ENCODE assay signal across 10 mouse cellular contexts in the genomic region with DNA sequence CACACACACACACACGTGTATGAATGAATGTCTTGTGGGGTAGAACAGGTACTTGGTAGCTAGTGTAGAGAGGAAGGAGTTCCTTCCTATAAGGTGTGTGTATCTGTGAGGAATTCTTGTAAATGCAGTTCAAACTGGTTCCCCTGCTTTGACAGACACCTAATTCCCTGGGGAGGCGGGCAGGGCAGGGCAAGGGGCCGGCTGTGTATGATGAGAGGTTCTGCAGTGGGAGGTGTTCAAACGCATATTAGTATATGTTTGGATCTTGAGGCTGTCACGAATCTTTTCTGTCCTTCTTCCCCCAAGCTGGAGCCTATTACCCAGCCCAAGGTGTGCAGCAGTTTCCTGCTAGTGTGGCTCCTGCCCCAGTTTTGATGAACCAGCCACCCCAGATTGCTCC. TPM values are rescaled to one million over a fixed set of nuclear protein-coding genes. Genes with fewer than 3 reads are reported as not detected.
A peak's percentile ranks its signal among the peaks of the same experiment; 100 is the strongest.
DNase-seq lines count a peak whose midpoint lies in the region; ATAC-seq lines count a peak whose summit lies in the region.
"Had no signal": no experiment of that assay in that cellular context is flagged by ENCODE, and none has a peak within 500 bp of the region (broad histone marks: within the 10 kb centered on the region; RNA-seq: fewer than 3 reads in every experiment).

No protein-coding gene starts in this region.

- intact Hi-C loops in heart, postnatal 10 days (cut with DNase I) = no loop called here

- DNase-seq in heart, postnatal 10 days = no peak
- no peak for DNase-seq in lung, adult 18-20 months
- no peak for DNase-seq in cerebellum, adult 8-10 months
- DNase-seq in thymus, postnatal 10 days (ENCODE audit: low spot score in 2 of 2) = no peak

- no peaks in the 10 kb centered on the region for H3K9me3 ChIP-seq in heart, embryonic 12.5 days (replicated peaks)
- H3K9me3 ChIP-seq in lung, embryonic 15.5 days = no peaks in the 10 kb centered on the region
- H3K9me3 ChIP-seq in stomach, embryonic 16.5 days (replicated peaks; ENCODE audit: control insufficient read depth, low read length) = no peaks in the 10 kb centered on the region
- H3K9me3 ChIP-seq: midbrain, embryonic 13.5 days; stomach, embryonic 15.5 days had no signal

- H3K4me3 ChIP-seq in heart, embryonic 12.5 days = no peak overlapping the region
- no peak overlapping the region for H3K4me3 ChIP-seq in lung, embryonic 15.5 days
- H3K4me3 ChIP-seq in stomach, embryonic 16.5 days (replicated peaks; ENCODE audit: low read length) = no peak overlapping the region
- H3K4me3 ChIP-seq: midbrain, embryonic 13.5 days; stomach, embryonic 15.5 days had no signal

- 84% methylated on average over 5 of the region's 5 CpGs for WGBS in heart, embryonic 12.5 days
- 85% methylated on average over 5 of the region's 5 CpGs for WGBS in lung, embryonic 15.5 days
- 79% methylated on average over 5 of the region's 5 CpGs for WGBS in stomach, embryonic 16.5 days

- H3K27me3 ChIP-seq in heart, embryonic 12.5 days (replicated peaks) = no peaks in the 10 kb centered on the region
- H3K27me3 ChIP-seq in lung, embryonic 15.5 days = no peaks in the 10 kb centered on the region
- no peaks in the 10 kb centered on the region for H3K27me3 ChIP-seq in stomach, embryonic 16.5 days (ENCODE audit: control insufficient read depth, insufficient read depth, low read length)
- H3K27me3 ChIP-seq: midbrain, embryonic 13.5 days; stomach, embryonic 15.5 days had no signal

- no peak for ATAC-seq in heart, embryonic 12.5 days (ENCODE audit: insufficient number of reproducible peaks, low FRiP score)
- no peak for ATAC-seq in lung, embryonic 15.5 days (ENCODE audit: borderline replicate concordance, extremely low read depth, low FRiP score, low TSS enrichment)
- peak; percentile 15 for ATAC-seq in erythroblast, adult 5-6 weeks (replicated peaks; ENCODE audit: low FRiP score, poor library complexity, severe bottlenecking)
- no peak for ATAC-seq in stomach, embryonic 16.5 days (ENCODE audit: insufficient read depth, low FRiP score)
- ATAC-seq: midbrain, embryonic 13.5 days had no signal

- H3K27ac ChIP-seq in heart, embryonic 12.5 days (ENCODE audit: poor library complexity, severe bottlenecking) = peak overlapping the region; percentile 16; the same call in 1 of the 2 replicates
- H3K27ac ChIP-seq in lung, embryonic 15.5 days = no peak overlapping the region
- H3K27ac ChIP-seq in stomach, embryonic 16.5 days (ENCODE audit: low read length) = peak overlapping the region; percentile 53; the same call in 1 of the 2 replicates
- H3K27ac ChIP-seq: midbrain, embryonic 13.5 days; stomach, embryonic 15.5 days had no signal

- no peak overlapping the region; the same call in 1 of the 2 replicates for H3K9ac ChIP-seq in heart, embryonic 12.5 days
- peak overlapping the region; percentile 3; the same call in 1 of the 2 replicates for H3K9ac ChIP-seq in lung, embryonic 15.5 days
- H3K9ac ChIP-seq in stomach, embryonic 16.5 days (ENCODE audit: low read length) = no peak overlapping the region
- H3K9ac ChIP-seq: midbrain, embryonic 13.5 days; stomach, embryonic 15.5 days had no signal

- peaks cover 72% of the 10 kb centered on the region for H3K36me3 ChIP-seq in heart, embryonic 12.5 days
- H3K36me3 ChIP-seq in lung, embryonic 15.5 days = peaks cover 75% of the 10 kb centered on the region
- H3K36me3 ChIP-seq in stomach, embryonic 16.5 days (ENCODE audit: control insufficient read depth, insufficient read depth, low read length) = peaks cover 54% of the 10 kb centered on the region

- H3K4me2 ChIP-seq in heart, embryonic 12.5 days = no peak overlapping the region
- H3K4me2 ChIP-seq in lung, embryonic 15.5 days = no peak overlapping the region
- no peak overlapping the region for H3K4me2 ChIP-seq in stomach, embryonic 16.5 days (ENCODE audit: low read depth, low read length)
- H3K4me2 ChIP-seq: midbrain, embryonic 13.5 days; stomach, embryonic 15.5 days had no signal

- H3K4me1 ChIP-seq in heart, embryonic 12.5 days (replicated peaks) = peaks cover 30% of the 10 kb centered on the region
- peaks cover 32% of the 10 kb centered on the region for H3K4me1 ChIP-seq in lung, embryonic 15.5 days
- H3K4me1 ChIP-seq in stomach, embryonic 16.5 days (ENCODE audit: control insufficient read depth, insufficient read depth, low read length) = peaks cover 25% of the 10 kb centered on the region

RNA-seq across cellular contexts. Expression of gene Eif4g1, which starts 9.3 kb away (rescaled TPM):
- polyA plus RNA-seq in heart, embryonic 12.5 days (2016; fragmentation: Nextera tagmentation; extraction: Ambion mirVana) = 169 and 179 TPM in 2 replicates
- total RNA-seq in heart, postnatal 10 days (2021) = 100 to 1,000 TPM; 353 to 356 TPM
- polyA plus RNA-seq in lung, embryonic 15.5 days (2015; fragmentation: Nextera tagmentation; extraction: Ambion mirVana) = 170 and 177 TPM in 2 replicates
- 60.1 and 64.6 TPM in 2 replicates for total RNA-seq in erythroblast, adult 5-6 weeks (2015; ENCODE audit: low replicate concordance)
- 71.0 and 76.1 TPM in 2 replicates for total RNA-seq in erythroblast, adult 5-6 weeks (2017; ENCODE audit: low replicate concordance)
- polyA plus RNA-seq in stomach, embryonic 16.5 days (2015; fragmentation: Nextera tagmentation; extraction: Ambion mirVana) = 144 and 155 TPM in 2 replicates

RNA-seq across cellular contexts. Expression of gene Fam131a, which starts 15.7 kb away (rescaled TPM):
- 4.0 and 5.2 TPM in 2 replicates for polyA plus RNA-seq in heart, embryonic 12.5 days (2016; fragmentation: Nextera tagmentation; extraction: Ambion mirVana)
- total RNA-seq in heart, postnatal 10 days (2021) = 10 to 100 TPM; 16.0 to 18.9 TPM
- polyA plus RNA-seq in lung, embryonic 15.5 days (2015; fragmentation: Nextera tagmentation; extraction: Ambion mirVana) = 4.9 and 6.3 TPM in 2 replicates
- not detected in 2 replicates for total RNA-seq in erythroblast, adult 5-6 weeks (2015; ENCODE audit: low replicate concordance)
- 0.26 and 0.70 TPM in 2 replicates for total RNA-seq in erythroblast, adult 5-6 weeks (2017; ENCODE audit: low replicate concordance)
- polyA plus RNA-seq in stomach, embryonic 16.5 days (2015; fragmentation: Nextera tagmentation; extraction: Ambion mirVana) = 9.7 and 10.3 TPM in 2 replicates

RNA-seq across cellular contexts. Expression of gene Psmd2, which starts 25.9 kb away (rescaled TPM):
- 286 and 288 TPM in 2 replicates for polyA plus RNA-seq in heart, embryonic 12.5 days (2016; fragmentation: Nextera tagmentation; extraction: Ambion mirVana)
- total RNA-seq in heart, postnatal 10 days (2021) = 100 to 1,000 TPM; 195 TPM
- polyA plus RNA-seq in lung, embryonic 15.5 days (2015; fragmentation: Nextera tagmentation; extraction: Ambion mirVana) = 331 and 341 TPM in 2 replicates
- total RNA-seq in erythroblast, adult 5-6 weeks (2015; ENCODE audit: low replicate concordance) = 27.9 and 60.4 TPM in 2 replicates
- total RNA-seq in erythroblast, adult 5-6 weeks (2017; ENCODE audit: low replicate concordance) = 82.0 and 97.2 TPM in 2 replicates
- 291 and 307 TPM in 2 replicates for polyA plus RNA-seq in stomach, embryonic 16.5 days (2015; fragmentation: Nextera tagmentation; extraction: Ambion mirVana)

RNA-seq across cellular contexts. Expression of gene Polr2h, which starts 40.1 kb away (rescaled TPM):
- 45.0 and 50.5 TPM in 2 replicates for polyA plus RNA-seq in heart, embryonic 12.5 days (2016; fragmentation: Nextera tagmentation; extraction: Ambion mirVana)
- total RNA-seq in heart, postnatal 10 days (2021) = 10 to 100 TPM; 12.5 to 13.2 TPM
- polyA plus RNA-seq in lung, embryonic 15.5 days (2015; fragmentation: Nextera tagmentation; extraction: Ambion mirVana) = 86.6 and 101 TPM in 2 replicates
- total RNA-seq in erythroblast, adult 5-6 weeks (2015; ENCODE audit: low replicate concordance) = 7.9 and 15.9 TPM in 2 replicates
- 4.0 and 4.3 TPM in 2 replicates for total RNA-seq in erythroblast, adult 5-6 weeks (2017; ENCODE audit: low replicate concordance)
- 75.2 and 84.9 TPM in 2 replicates for polyA plus RNA-seq in stomach, embryonic 16.5 days (2015; fragmentation: Nextera tagmentation; extraction: Ambion mirVana)

RNA-seq across cellular contexts. Expression of gene Clcn2, which starts 40.2 kb away (rescaled TPM):
- polyA plus RNA-seq in heart, embryonic 12.5 days (2016; fragmentation: Nextera tagmentation; extraction: Ambion mirVana) = 6.2 and 7.0 TPM in 2 replicates
- 1 to 10 TPM; 3.3 to 3.5 TPM for total RNA-seq in heart, postnatal 10 days (2021)
- 7.2 and 8.6 TPM in 2 replicates for polyA plus RNA-seq in lung, embryonic 15.5 days (2015; fragmentation: Nextera tagmentation; extraction: Ambion mirVana)
- total RNA-seq in erythroblast, adult 5-6 weeks (2015; ENCODE audit: low replicate concordance) = 1.7 and 5.0 TPM in 2 replicates
- total RNA-seq in erythroblast, adult 5-6 weeks (2017; ENCODE audit: low replicate concordance) = 3.3 and 8.9 TPM in 2 replicates
- 11.6 and 12.9 TPM in 2 replicates for polyA plus RNA-seq in stomach, embryonic 16.5 days (2015; fragmentation: Nextera tagmentation; extraction: Ambion mirVana)
